11 mouse cellular contexts compared by ENCODE assay signal in genomic region chr1:181014731-181015500, GRCm38 (mm10). TPM values are rescaled to one million over a fixed set of nuclear protein-coding genes. Genes with fewer than 3 reads are reported as not detected.
DNase-seq lines count a peak whose midpoint lies in the region; ATAC-seq and TF ChIP-seq lines count a peak whose summit lies in the region.
"Had no signal": no experiment of that assay in that cellular context is flagged by ENCODE, and none has a peak within 500 bp of the region (broad histone marks: within the 10 kb centered on the region; RNA-seq: fewer than 3 reads in every experiment).

No protein-coding gene starts in this region.

- intact Hi-C loops in left cerebral cortex, adult 2 months (cut with DNase I), result no loop called here
- intact Hi-C loops in left cerebral cortex, postnatal 25 days (cut with DNase I), result no loop called here

- TF ChIP-seq CTCF in left cerebral cortex, adult 2 months (IDR thresholded peaks at IDR 0.05), result no peak

- 57% methylated on average over 6 of the region's 6 CpGs for WGBS in limb, embryonic 15.5 days

- no peaks in the 10 kb centered on the region for H3K36me3 ChIP-seq in limb, embryonic 15.5 days
- H3K36me3 ChIP-seq: neural tube, embryonic 12.5 days had no signal

- no peaks in the 10 kb centered on the region for H3K9me3 ChIP-seq in limb, embryonic 15.5 days
- H3K9me3 ChIP-seq: neural tube, embryonic 12.5 days had no signal

- no peak overlapping the region for H3K4me2 ChIP-seq in limb, embryonic 15.5 days
- H3K4me2 ChIP-seq: neural tube, embryonic 12.5 days had no signal

- no peak for ATAC-seq in limb, embryonic 15.5 days (ENCODE audit: insufficient number of reproducible peaks, low FRiP score, low TSS enrichment, low read depth)

- 0 out of 2 replicates have a peak overlapping the region, but pooled peaks have one; percentile 11 for H3K9ac ChIP-seq in limb, embryonic 15.5 days
- H3K9ac ChIP-seq: neural tube, embryonic 12.5 days had no signal

- H3K4me3 ChIP-seq in left cerebral cortex, adult 2 months, result no peak overlapping the region
- H3K4me3 ChIP-seq in limb, embryonic 15.5 days, result no peak overlapping the region
- H3K4me3 ChIP-seq: neural tube, embryonic 12.5 days had no signal

- DNase-seq in left cerebral cortex, adult 2 months (ENCODE audit: extremely low spot score in 1 of 2, low spot score in 2 of 2), result no peak
- DNase-seq in left cerebral cortex, postnatal 25 days (ENCODE audit: low spot score in 2 of 2), result no peak
- DNase-seq in adrenal gland, postnatal 14 days, result peak; percentile 71
- DNase-seq in gastrocnemius, postnatal 4 days (ENCODE audit: low spot score in 2 of 2), result peak; percentile 51 to 75
- peak; percentile 33 for DNase-seq in urinary bladder, postnatal 25 days (ENCODE audit: low spot score)
- no peak for DNase-seq in layer of hippocampus, postnatal 36 days
- no peak for DNase-seq in spleen, postnatal 14 days (ENCODE audit: low spot score in 2 of 2)

- H3K27ac ChIP-seq in left cerebral cortex, adult 2 months, result peak overlapping the region; percentile 61; the same call in 1 of the 2 replicates
- 0 out of 2 replicates have a peak overlapping the region, but pooled peaks have one; percentile 14 for H3K27ac ChIP-seq in limb, embryonic 15.5 days
- H3K27ac ChIP-seq: neural tube, embryonic 12.5 days had no signal

- peaks cover 38% of the 10 kb centered on the region for H3K4me1 ChIP-seq in limb, embryonic 15.5 days

- H3K27me3 ChIP-seq in limb, embryonic 15.5 days, result no peaks in the 10 kb centered on the region
- H3K27me3 ChIP-seq: neural tube, embryonic 12.5 days; Patski had no signal

RNA-seq across cellular contexts. Expression of gene Ephx1, which starts 5.8 kb away (rescaled TPM):
- total RNA-seq in left cerebral cortex, adult 2 months (2021), result 10 to 100 TPM; 29.5 to 32.1 TPM
- 10 to 100 TPM; 24.6 to 34.3 TPM for total RNA-seq in left cerebral cortex, postnatal 25 days (2021)
- 57.9 and 71.2 TPM in 2 replicates for total RNA-seq in adrenal gland, postnatal 14 days (2021)
- 10 to 100 TPM; 29.3 to 31.4 TPM for total RNA-seq in gastrocnemius, postnatal 4 days (2021)
- polyA plus RNA-seq in limb, embryonic 15.5 days (2015; fragmentation: Nextera tagmentation; extraction: Ambion mirVana), result 12.4 and 20.3 TPM in 2 replicates
- total RNA-seq in layer of hippocampus, postnatal 36 days (2021), result 10 to 100 TPM; 27.1 to 30.8 TPM

RNA-seq across cellular contexts. Expression of gene 9130409I23Rik, which starts 36.1 kb away (rescaled TPM):
- total RNA-seq in left cerebral cortex, adult 2 months (2021), result not detected
- not detected for total RNA-seq in left cerebral cortex, postnatal 25 days (2021)
- total RNA-seq in adrenal gland, postnatal 14 days (2021), result 0.30 TPM in 1 of 2 replicates, not detected in the other
- total RNA-seq in gastrocnemius, postnatal 4 days (2021), result not detected
- polyA plus RNA-seq in limb, embryonic 15.5 days (2015; fragmentation: Nextera tagmentation; extraction: Ambion mirVana), result not detected in 2 replicates
- total RNA-seq in layer of hippocampus, postnatal 36 days (2021), result not detected
- polyA plus RNA-seq: frontal cortex, adult 2 months; neural tube, embryonic 12.5 days had no signal

Comparison
In these comparisons a context has a peak if more than half of its experiments do, and no peak if none do; other contexts are left out.
1. DNase-seq: peak in adrenal gland, postnatal 14 days (single experiment), gastrocnemius, postnatal 4 days (2 of 2) and urinary bladder, postnatal 25 days (single experiment); none in left cerebral cortex, adult 2 months (0 of 2), left cerebral cortex, postnatal 25 days (0 of 2), layer of hippocampus, postnatal 36 days (0 of 2) and spleen, postnatal 14 days (0 of 2).